Mouse (Mus musculus) liver, embryonic 15.5 days (tissue): Measurements from ENCODE around the gene Cavin4. TPM values are rescaled to one million over a fixed set of nuclear protein-coding genes. Genes with fewer than 3 reads are reported as not detected.
"Not testable (repeated sequence)": the region's sequence is repeated elsewhere in the genome, so short reads cannot be mapped to it uniquely, and the experiment has no call there.

Source experiments
- ATAC-seq: fragments of 200-750 bp; cut with Nextera tagmentation; 2 replicates; pipeline ENCODE4 v1.8.0; 2017; ENCODE audit warnings: moderate number of reproducible peaks, mild to moderate bottlenecking, moderate library complexity; ENCODE audit not compliant: insufficient read depth
- H3K27ac ChIP-seq: fragments of 300-500 bp; sonication (generic); replicated peaks from 2 replicates; pipeline ENCODE4 v1.5.1; 2015; ENCODE audit warnings: mild to moderate bottlenecking, inconsistent platforms
- H3K27me3 ChIP-seq: fragments of 300-500 bp; sonication (generic); 2 replicates; pipeline ENCODE4 v1.6.1; 2015; ENCODE audit warnings: mild to moderate bottlenecking, inconsistent platforms
- H3K36me3 ChIP-seq: fragments of 300-500 bp; sonication (generic); replicated peaks from 2 replicates; pipeline ENCODE4 v1.6.1; 2015; ENCODE audit warnings: moderate library complexity, mild to moderate bottlenecking, inconsistent platforms
- H3K4me1 ChIP-seq: fragments of 300-500 bp; sonication (generic); replicated peaks from 2 replicates; pipeline ENCODE4 v1.6.1; 2015; ENCODE audit warnings: inconsistent platforms
- H3K4me2 ChIP-seq: fragments of 300-500 bp; sonication (generic); 2 replicates; pipeline ENCODE4 v1.6.1; 2015; ENCODE audit warnings: moderate library complexity, mild to moderate bottlenecking, inconsistent platforms
- H3K4me3 ChIP-seq: fragments of 300-500 bp; sonication (generic); replicated peaks from 2 replicates; pipeline ENCODE4 v1.5.1; 2015; ENCODE audit warnings: mild to moderate bottlenecking, inconsistent platforms
- H3K9ac ChIP-seq: fragments of 300-500 bp; sonication (generic); 2 replicates; pipeline ENCODE4 v1.6.1; 2015; ENCODE audit warnings: moderate library complexity, mild to moderate bottlenecking, inconsistent platforms
- H3K9me3 ChIP-seq: fragments of 300-500 bp; sonication (generic); replicated peaks from 2 replicates; pipeline ENCODE4 v1.6.1; 2016; ENCODE audit warnings: inconsistent platforms
- WGBS: fragments of 180-500 bp; shearing (Covaris S2); methylation state at CpG from one replicate; pipeline ENCODE4 v1.1.7; 2015; ENCODE audit warnings: mixed read lengths; ENCODE audit not compliant: insufficient replicate concordance; 5-methylcytosine and 5-hydroxymethylcytosine counted together
- polyA plus RNA-seq: library from polyadenylated mRNA; unstranded; fragments of >200 nt; fragmentation: Nextera tagmentation; extraction: Ambion mirVana; gene quantifications from 2 replicates; pipeline ENCODE4 v1.2.1, GENCODE M21; 2015

The Cavin4 gene
- polyA plus RNA-seq, 1 experiment from 2014 or later, result 0.84 TPM

DNA sequence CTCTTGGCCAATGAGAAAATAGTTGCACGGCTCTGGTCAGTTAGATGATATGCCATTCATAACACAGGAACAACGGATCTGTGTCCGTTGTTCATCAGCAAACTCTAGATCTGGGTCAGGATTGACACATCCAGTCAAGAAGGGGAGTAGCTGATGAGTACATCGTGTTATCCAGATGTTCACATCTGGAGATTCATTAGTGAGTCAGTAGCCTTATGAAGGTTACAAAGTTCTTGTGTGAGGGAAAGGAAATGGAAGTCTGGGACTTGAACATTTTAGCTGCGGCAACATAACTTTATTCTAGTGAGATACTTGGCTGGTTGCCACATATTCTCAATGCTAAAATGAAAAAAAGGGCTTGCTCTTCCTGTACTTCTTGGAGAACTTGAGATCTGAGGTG lies 9.6 kb downstream of the Cavin4 start:
- Histone ChIP-seq H3K4me1 (no peaks in the 10 kb centered on the region), H3K27ac (no peak overlapping the region), H3K4me2 (no peak overlapping the region), H3K4me3 (no peak overlapping the region), H3K27me3 (no peaks in the 10 kb centered on the region), H3K36me3 (no peaks in the 10 kb centered on the region), H3K9me3 (no peaks in the 10 kb centered on the region), H3K9ac (no peak overlapping the region)
- ATAC-seq, result no peak
- WGBS, result 70% methylated on average over 5 of the region's 5 CpGs

DNA sequence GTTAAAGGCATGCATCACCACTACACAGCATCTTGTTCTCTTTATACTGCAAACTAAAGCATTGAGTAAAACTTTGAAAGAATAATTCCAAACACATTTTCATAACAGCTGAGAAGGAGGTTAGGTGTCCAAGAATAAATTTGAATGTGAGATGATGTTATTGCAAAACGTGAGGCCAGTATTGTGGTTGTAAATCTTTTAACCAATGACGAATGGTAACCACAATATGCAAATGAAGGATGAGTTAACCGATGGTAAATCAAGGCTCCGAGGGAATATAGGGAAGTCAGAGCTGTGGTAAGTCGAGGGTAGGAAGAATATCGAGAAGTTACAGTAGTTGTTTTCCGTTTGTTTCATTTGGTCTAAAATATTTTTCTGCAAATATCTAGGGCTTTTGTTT lies 11.1 kb downstream of the Cavin4 start:
- H3K36me3 ChIP-seq, result no peaks in the 10 kb centered on the region
- H3K9me3 ChIP-seq, result no peaks in the 10 kb centered on the region
- no peak overlapping the region for H3K27ac ChIP-seq
- H3K4me3 ChIP-seq, result no peak overlapping the region
- no peak for ATAC-seq
- H3K4me1 ChIP-seq, result no peaks in the 10 kb centered on the region
- H3K27me3 ChIP-seq, result no peaks in the 10 kb centered on the region
- 33% methylated on average over 7 of the region's 7 CpGs for WGBS
- H3K9ac ChIP-seq, result no peak overlapping the region
- no peak overlapping the region for H3K4me2 ChIP-seq

GRCm38 (mm10) chr4:48676570-48677185 lies 13.4 kb downstream of the Cavin4 start:
- Histone ChIP-seq H3K4me2 (no peak overlapping the region), H3K27me3 (no peaks in the 10 kb centered on the region), H3K9me3 (no peaks in the 10 kb centered on the region), H3K36me3 (no peaks in the 10 kb centered on the region), H3K4me1 (no peaks in the 10 kb centered on the region), H3K4me3 (no peak overlapping the region), H3K9ac (no peak overlapping the region), H3K27ac (no peak overlapping the region)
- no peak for ATAC-seq
- 71% methylated on average over 13 of the region's 13 CpGs for WGBS

DNA sequence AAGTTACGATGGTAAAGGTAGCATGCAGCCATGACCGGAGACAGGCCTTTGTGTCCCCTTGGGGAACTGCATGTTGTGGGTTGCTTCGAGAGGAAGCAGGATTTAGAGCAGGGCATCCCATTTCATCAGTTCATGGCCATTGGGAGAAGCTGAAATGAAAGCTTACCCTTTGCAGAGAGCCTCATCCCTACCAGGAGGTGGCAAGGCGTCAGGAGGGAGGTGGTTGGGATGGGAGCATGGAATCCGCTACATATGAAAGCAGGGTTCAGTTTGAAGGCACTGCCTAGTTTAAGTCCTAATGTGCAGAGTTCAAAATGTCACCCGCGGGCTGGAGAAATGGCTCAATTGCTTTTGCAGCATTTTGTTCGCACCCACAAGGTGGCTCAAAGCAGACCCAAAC lies 14.0 kb downstream of the Cavin4 start:
- ATAC-seq, result no peak
- H3K36me3 ChIP-seq, result no peaks in the 10 kb centered on the region
- no peak overlapping the region for H3K4me3 ChIP-seq
- no peak overlapping the region for H3K9ac ChIP-seq
- H3K4me2 ChIP-seq, result no peak overlapping the region
- no peaks in the 10 kb centered on the region for H3K9me3 ChIP-seq
- 74% methylated on average over 8 of the region's 8 CpGs for WGBS
- H3K4me1 ChIP-seq, result no peaks in the 10 kb centered on the region
- no peak overlapping the region for H3K27ac ChIP-seq
- no peaks in the 10 kb centered on the region for H3K27me3 ChIP-seq

- Histone ChIP-seq H3K27ac (no peak overlapping the region), H3K36me3 (no peaks in the 10 kb centered on the region), H3K9me3 (no peaks in the 10 kb centered on the region), H3K4me2 (no peak overlapping the region), H3K4me3 (no peak overlapping the region), H3K27me3 (no peaks in the 10 kb centered on the region), H3K4me1 (no peaks in the 10 kb centered on the region), H3K9ac (no peak overlapping the region)
- 49% methylated on average over 2 of the region's 2 CpGs for WGBS
- ATAC-seq, result no peak
Measured at GRCm38 (mm10) chr4:48677812-48678211, 14.5 kb downstream of the Cavin4 start.

DNA sequence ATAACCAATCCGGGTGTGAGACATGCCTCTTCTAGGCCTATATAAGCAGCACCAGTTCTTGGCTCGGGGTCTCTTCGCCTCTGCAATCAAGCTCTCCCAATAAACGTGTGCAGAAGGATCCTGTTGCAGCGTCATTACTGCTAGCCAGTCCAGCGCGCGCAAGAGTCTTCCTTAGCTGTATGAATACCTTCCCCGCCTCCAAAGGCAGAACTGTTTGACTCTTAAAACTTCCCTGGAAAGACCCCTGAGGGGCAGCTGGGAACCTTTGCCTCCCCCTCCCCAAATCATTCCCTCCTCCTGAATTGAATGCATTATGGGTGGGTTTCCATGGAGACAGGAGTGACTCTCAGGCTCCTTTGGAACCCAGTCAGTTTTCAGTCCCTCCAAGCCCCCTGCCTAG lies 15.5 kb downstream of the Cavin4 start:
- Histone ChIP-seq H3K4me2 (no peak overlapping the region), H3K27ac (no peak overlapping the region), H3K9me3 (no peaks in the 10 kb centered on the region), H3K9ac (no peak overlapping the region), H3K27me3 (no peaks in the 10 kb centered on the region), H3K36me3 (no peaks in the 10 kb centered on the region), H3K4me1 (no peaks in the 10 kb centered on the region), H3K4me3 (no peak overlapping the region)
- ATAC-seq, result no peak
- WGBS, result 82% methylated on average over 9 of the region's 9 CpGs

DNA sequence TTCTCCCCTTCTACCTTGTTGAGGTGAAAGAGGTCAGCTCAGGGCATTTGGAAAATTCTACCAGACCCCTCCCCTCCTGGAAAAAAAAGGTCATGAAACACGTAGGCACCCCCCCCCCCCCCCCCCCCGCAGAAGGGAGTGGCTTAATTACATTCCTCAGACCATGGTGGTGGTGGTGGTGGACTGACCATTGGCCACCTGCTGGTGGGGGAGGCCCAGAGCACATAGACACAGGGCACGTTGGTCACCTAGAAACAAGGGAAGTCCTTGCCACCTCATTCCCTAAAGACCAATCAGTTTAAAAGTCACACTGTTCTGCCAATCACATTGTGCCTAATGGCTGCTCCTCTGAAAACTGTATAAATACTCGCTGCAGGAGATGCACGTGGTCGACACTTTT lies 16.4 kb downstream of the Cavin4 start:
- not testable (repeated sequence) for H3K4me3 ChIP-seq, H3K4me1 ChIP-seq, ATAC-seq, H3K27me3 ChIP-seq, H3K9me3 ChIP-seq, H3K36me3 ChIP-seq, H3K9ac ChIP-seq, H3K4me2 ChIP-seq, H3K27ac ChIP-seq
- 64% methylated on average over 4 of the region's 6 CpGs for WGBS

GRCm38 (mm10) chr4:48680214-48680613 lies 16.9 kb downstream of the Cavin4 start:
- H3K9me3 ChIP-seq, result no peaks in the 10 kb centered on the region
- no peak overlapping the region for H3K27ac ChIP-seq
- no peak overlapping the region for H3K4me3 ChIP-seq
- no peak for ATAC-seq
- no peaks in the 10 kb centered on the region for H3K4me1 ChIP-seq
- H3K27me3 ChIP-seq, result no peaks in the 10 kb centered on the region
- peak overlapping the region; percentile 5 for H3K4me2 ChIP-seq
- H3K36me3 ChIP-seq, result no peaks in the 10 kb centered on the region
- H3K9ac ChIP-seq, result no peak overlapping the region
- WGBS, result 56% methylated on average over 7 of the region's 7 CpGs

DNA sequence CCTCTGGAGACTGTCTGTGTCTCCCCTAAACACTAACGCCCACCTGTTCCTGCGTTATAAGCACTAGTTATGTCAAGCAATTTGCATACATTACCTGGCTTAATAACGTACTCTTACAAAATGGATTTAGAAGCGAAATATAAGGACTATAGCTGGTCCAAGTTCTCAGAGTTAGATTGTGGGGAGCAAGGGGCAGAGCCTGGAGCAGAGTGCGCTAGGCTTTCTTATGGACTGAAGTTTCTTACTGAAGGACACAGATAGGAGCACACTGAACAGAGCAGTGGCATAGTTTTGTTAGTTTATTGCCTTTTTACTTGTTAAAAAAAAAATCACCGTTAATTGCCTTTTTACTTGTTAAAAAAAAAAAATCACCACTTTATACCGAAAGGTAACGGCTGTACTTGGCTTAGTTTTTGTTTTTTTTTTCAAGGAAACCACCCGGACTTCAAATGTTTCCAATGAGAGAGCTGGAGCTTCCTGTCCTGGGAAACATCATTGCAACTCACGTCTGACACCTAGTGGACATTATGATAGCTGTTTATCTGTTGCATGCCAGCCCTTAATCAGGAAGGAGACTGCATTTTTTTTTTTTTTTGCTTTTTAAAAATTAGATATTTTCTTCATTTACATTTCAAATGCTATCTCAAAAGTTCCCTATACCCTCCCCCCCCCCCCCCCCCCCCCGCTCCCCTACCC lies 17.5 kb downstream of the Cavin4 start:
- peak overlapping the region; percentile 5; the same call in 1 of the 2 replicates for H3K4me2 ChIP-seq
- no peak overlapping the region for H3K4me3 ChIP-seq
- no peak for ATAC-seq
- no peak overlapping the region for H3K9ac ChIP-seq
- no peaks in the 10 kb centered on the region for H3K9me3 ChIP-seq
- H3K36me3 ChIP-seq, result no peaks in the 10 kb centered on the region
- H3K27ac ChIP-seq, result no peak overlapping the region
- H3K27me3 ChIP-seq, result no peaks in the 10 kb centered on the region
- H3K4me1 ChIP-seq, result no peaks in the 10 kb centered on the region
- WGBS, result 33% methylated on average over 10 of the region's 11 CpGs

- ATAC-seq, result no peak
- Histone ChIP-seq H3K4me1 (no peaks in the 10 kb centered on the region), H3K4me3 (no peak overlapping the region), H3K9ac (no peak overlapping the region), H3K9me3 (no peaks in the 10 kb centered on the region), H3K27ac (no peak overlapping the region), H3K27me3 (no peaks in the 10 kb centered on the region), H3K4me2 (no peak overlapping the region), H3K36me3 (no peaks in the 10 kb centered on the region)
- WGBS, result 72% methylated on average over 8 of the region's 8 CpGs
Measured at GRCm38 (mm10) chr4:48683126-48683525, 19.8 kb downstream of the Cavin4 start.

- not testable (repeated sequence) for H3K4me1 ChIP-seq, H3K4me2 ChIP-seq, H3K4me3 ChIP-seq, ATAC-seq, H3K36me3 ChIP-seq, H3K27ac ChIP-seq, H3K9me3 ChIP-seq, H3K9ac ChIP-seq, H3K27me3 ChIP-seq
- WGBS, result 84% methylated on average over 19 of the region's 21 CpGs
Measured at GRCm38 (mm10) chr4:48683633-48684209, 20.4 kb downstream of the Cavin4 start.
